Mouse (Mus musculus) CH12.LX (cell line): ENCODE data around the gene C1qtnf9. TPM values are rescaled to one million over a fixed set of nuclear protein-coding genes. Genes with fewer than 3 reads are reported as not detected.

Experiments used
- DNase-seq: peaks from one replicate; pipeline ENCODE4 v3.0.0-alpha.2; 2013; ENCODE audit errors: extremely low read depth
- H3K27ac ChIP-seq: 2 replicates; pipeline ENCODE4 v1.5.1; 2012; ENCODE audit warnings: low read depth, mild to moderate bottlenecking, control low read depth, moderate library complexity; ENCODE audit not compliant: insufficient read depth
- H3K27me3 ChIP-seq: replicated peaks from 2 replicates; pipeline ENCODE3; 2012; ENCODE audit warnings: inconsistent platforms
- H3K36me3 ChIP-seq, 2 experiments: replicated peaks in 1 of 2; 2 replicates each; pipeline versions ENCODE3 to v1.6.1; 2012; ENCODE audit warnings: inconsistent platforms in 1 of 2, low read length in 1 of 2, mild to moderate bottlenecking in 1 of 2, mixed read lengths in 1 of 2, moderate library complexity in 1 of 2; ENCODE audit not compliant: control insufficient read depth in 1 of 2, insufficient read depth in 1 of 2
- H3K4me1 ChIP-seq, 2 experiments: 2 replicates each; pipeline ENCODE4 v1.6.1; 2012; ENCODE audit warnings: inconsistent platforms in 1 of 2, moderate library complexity in 1 of 2; ENCODE audit not compliant: insufficient read depth in 2 of 2, control insufficient read depth in 1 of 2
- H3K4me2 ChIP-seq: 2 replicates; pipeline ENCODE4 v1.6.1; 2012; ENCODE audit warnings: low read depth, mild to moderate bottlenecking, control low read depth; ENCODE audit not compliant: poor library complexity, insufficient read depth, severe bottlenecking
- H3K4me3 ChIP-seq, 3 experiments: fragments of 150-350 bp in 1 of 3; sonication (generic) in 1 of 3; replicated peaks in 1 of 3; 2 replicates each; pipeline versions ENCODE3 to v1.5.1; 2011 to 2012; ENCODE audit warnings: low read depth in 2 of 3, low read length in 2 of 3, mild to moderate bottlenecking in 2 of 3, moderate library complexity in 2 of 3, control low read depth in 1 of 3, improper control_type of control experiment in 1 of 3, inconsistent platforms in 1 of 3, mixed read lengths in 1 of 3; ENCODE audit not compliant: poor library complexity in 1 of 3
- H3K79me2 ChIP-seq: replicated peaks from 2 replicates; pipeline ENCODE4 v1.6.1; 2012; ENCODE audit warnings: mild to moderate bottlenecking, moderate library complexity; ENCODE audit not compliant: control insufficient read depth, poor library complexity, insufficient read depth, severe bottlenecking; ENCODE audit errors: extremely low read depth
- H3K9ac ChIP-seq: 2 replicates; pipeline ENCODE4 v1.6.1; 2012; ENCODE audit warnings: low read depth, mild to moderate bottlenecking, control low read depth, moderate library complexity; ENCODE audit not compliant: insufficient read depth
- H3K9me3 ChIP-seq: replicated peaks from 2 replicates; pipeline ENCODE3; 2012; ENCODE audit warnings: low read length, inconsistent platforms, mixed read lengths
- CHD1 ChIP-seq: IDR thresholded peaks from 2 replicates; pipeline ENCODE4 v1.6.1; 2012; ENCODE audit warnings: low read depth, low read length, improper control_type of control experiment, inconsistent platforms
- CTCF ChIP-seq, 2 experiments: IDR thresholded peaks in 1 of 2; conservative IDR thresholded peaks in 1 of 2; 2 replicates each; pipeline ENCODE4 v1.5.1; 2011 to 2012; ENCODE audit warnings: low read depth in 2 of 2, low read length in 2 of 2, improper control_type of control experiment in 1 of 2, inconsistent platforms in 1 of 2, mild to moderate bottlenecking in 1 of 2, moderate library complexity in 1 of 2
- E2F4 ChIP-seq: IDR thresholded peaks from 2 replicates; pipeline ENCODE4 v1.6.1; 2011; ENCODE audit warnings: low read depth, low read length, improper control_type of control experiment; ENCODE audit not compliant: insufficient replicate concordance
- EP300 ChIP-seq: IDR thresholded peaks from 2 replicates; pipeline ENCODE4 v1.6.1; 2011; ENCODE audit warnings: low read length, improper control_type of control experiment
- ETS1 ChIP-seq: conservative IDR thresholded peaks from 2 replicates; pipeline ENCODE4 v1.6.1; 2012; ENCODE audit warnings: low read depth, mild to moderate bottlenecking, inconsistent platforms, low read length, improper control_type of control experiment, moderate library complexity
- HCFC1 ChIP-seq: IDR thresholded peaks from 2 replicates; pipeline ENCODE4 v1.6.1; 2012; ENCODE audit warnings: low read depth, mild to moderate bottlenecking, inconsistent platforms, low read length, improper control_type of control experiment
- IRF4 ChIP-seq: IDR thresholded peaks from 2 replicates; pipeline ENCODE4 v1.6.1; 2014; ENCODE audit warnings: low read depth, mild to moderate bottlenecking, inconsistent platforms, low read length, improper control_type of control experiment
- KAT2A ChIP-seq: IDR thresholded peaks from 2 replicates; pipeline ENCODE4 v1.6.1; 2012; ENCODE audit warnings: low read length, improper control_type of control experiment, inconsistent platforms; ENCODE audit not compliant: insufficient replicate concordance
- MAX ChIP-seq: IDR thresholded peaks from 2 replicates; pipeline ENCODE4 v1.6.1; 2011; ENCODE audit warnings: low read length, improper control_type of control experiment
- POLR2A ChIP-seq: IDR thresholded peaks from 2 replicates; pipeline ENCODE4 v1.6.1; 2011; ENCODE audit warnings: low read depth, mild to moderate bottlenecking, improper control_type of control experiment, low read length
- RAD21 ChIP-seq: IDR thresholded peaks from 2 replicates; pipeline ENCODE4 v1.6.1; 2011; ENCODE audit warnings: low read depth, mild to moderate bottlenecking, low read length, improper control_type of control experiment, moderate library complexity
- RCOR1 ChIP-seq: conservative IDR thresholded peaks from 2 replicates; pipeline ENCODE4 v1.6.1; 2012; ENCODE audit warnings: low read depth, mild to moderate bottlenecking, inconsistent platforms, low read length, improper control_type of control experiment
- SMC3 ChIP-seq: IDR thresholded peaks from 2 replicates; pipeline ENCODE4 v1.6.1; 2011; ENCODE audit warnings: low read depth, low read length, improper control_type of control experiment
- TCF12 ChIP-seq: IDR thresholded peaks from 2 replicates; pipeline ENCODE4 v1.6.1; 2014; ENCODE audit warnings: low read depth, mild to moderate bottlenecking, inconsistent platforms, low read length, improper control_type of control experiment
- ZC3H11A ChIP-seq: IDR thresholded peaks from 2 replicates; pipeline ENCODE4 v1.6.1; 2012; ENCODE audit warnings: low read depth, mild to moderate bottlenecking, inconsistent platforms, low read length, improper control_type of control experiment
- dilution Hi-C: fragments of 300-500 bp; cut with MboI; formaldehyde crosslinking; loops from 2 replicates; pipeline ENCODE4 v1.14.3; 2020; ENCODE audit warnings: low sequenced_read_pairs; ENCODE audit not compliant: extremely low pct_unique_long_range_greater_than_20kb, extremely low pct_ligation_motif_present
- in situ Hi-C: fragments of 300-500 bp; cut with MboI; formaldehyde crosslinking; loops from 3 replicates; pipeline ENCODE4 v1.14.3; 2019; ENCODE audit warnings: low sequenced_read_pairs, low pct_ligation_motif_present, low pct_unique_long_range_greater_than_20kb, mixed read lengths
- polyA plus RNA-seq: library from polyadenylated mRNA; unstranded; fragments of >175 nt; gene quantifications from 2 replicates; pipeline ENCODE4 v1.2.1, GENCODE M21; 2012; ENCODE audit warnings: low read depth; ENCODE audit not compliant: insufficient read length
- total RNA-seq, 2 experiments: library from RNA; depleted of rRNA; stranded (reverse); fragments of 300-350 nt in 1 of 2; fragments of >200 nt in 1 of 2; gene quantifications; 2 replicates each; pipeline ENCODE4 v1.2.3; 2012 to 2014

The C1qtnf9 gene
- total and polyA plus RNA-seq, 3 experiments = 0.20 TPM; not detected in 2

GRCm38 (mm10) chr14:60796600-60797322, 28.8 kb downstream of the C1qtnf9 start:
- Histone ChIP-seq H3K36me3 (peaks cover 47 to 79% of the 10 kb centered on the region in 2 experiments), H3K4me3 (no peak overlapping the region), H3K9ac (no peak overlapping the region), H3K79me2 (no peaks in the 10 kb centered on the region), H3K27me3 (no peaks in the 10 kb centered on the region)
- DNase-seq = no peak
- in situ Hi-C loops = loop anchor here (10.0 kb wide), 2 partner anchors 288 to 498 kb away; no protein-coding TSS in a partner anchor
- TF ChIP-seq ZC3H11A = no peak
- no peak for TF ChIP-seq RAD21
- no peak for TF ChIP-seq IRF4
- no peak for TF ChIP-seq KAT2A
- no peak for TF ChIP-seq TCF12
- no peak for TF ChIP-seq E2F4
- TF ChIP-seq CHD1 = no peak
- no peak for TF ChIP-seq HCFC1
- TF ChIP-seq EP300 = no peak
- TF ChIP-seq POLR2A = no peak
- no peak for TF ChIP-seq SMC3
- TF ChIP-seq CTCF (conservative IDR thresholded peaks at IDR 0.05 in 1 of 2, IDR thresholded peaks at IDR 0.05 in 1 of 2; ENCODE audit: low read depth in 2 of 2, low read length in 2 of 2) = no peak
- no peak for TF ChIP-seq MAX
- no peak for TF ChIP-seq ETS1
- TF ChIP-seq, all 38 proteins: peak for 0
- no peak overlapping the region for H3K27ac ChIP-seq
- no peaks in the 10 kb centered on the region for H3K9me3 ChIP-seq
- no peak overlapping the region for H3K4me2 ChIP-seq
- dilution Hi-C loops = no loop called here
- H3K4me1 ChIP-seq = peaks cover 0 to 3% of the 10 kb centered on the region in 2 experiments; a peak in 1 of 4 replicates

DNA sequence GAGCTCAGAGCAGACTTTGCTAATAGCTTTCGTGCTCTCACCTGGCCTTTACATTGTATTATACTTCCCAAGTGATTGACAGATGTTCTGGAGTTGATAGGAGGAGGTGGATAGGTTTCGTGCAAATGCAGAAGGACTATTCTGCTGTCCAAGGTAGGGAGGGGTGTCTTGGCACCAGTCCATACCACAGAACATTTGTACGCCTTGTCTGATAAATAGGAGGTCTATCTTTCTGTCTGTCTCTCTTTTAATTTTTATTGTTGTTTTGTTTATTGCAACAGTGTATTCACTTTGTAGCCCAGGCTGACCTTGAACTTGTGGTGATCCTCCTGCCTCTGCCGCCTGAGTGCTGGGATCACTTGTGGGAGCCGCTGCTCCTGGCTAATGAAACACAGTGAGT, 29.7 kb downstream of the C1qtnf9 start:
- Histone ChIP-seq H3K4me1 (peaks cover 0 to 3% of the 10 kb centered on the region in 2 experiments; a peak in 1 of 4 replicates), H3K36me3 (peaks cover 47 to 79% of the 10 kb centered on the region in 2 experiments), H3K4me3 (no peak overlapping the region), H3K27me3 (no peaks in the 10 kb centered on the region), H3K79me2 (no peaks in the 10 kb centered on the region), H3K27ac (no peak overlapping the region), H3K9me3 (no peaks in the 10 kb centered on the region), H3K9ac (no peak overlapping the region), H3K4me2 (no peak overlapping the region)
- dilution Hi-C loops (no loop called here), in situ Hi-C loops (loop anchor here (10.0 kb wide), 2 partner anchors 287 to 497 kb away; no protein-coding TSS in a partner anchor)
- DNase-seq = no peak
- no peak for TF ChIP-seq RCOR1
- no peak for TF ChIP-seq IRF4
- TF ChIP-seq SMC3 = no peak
